Mouse (Mus musculus) kidney, postnatal 0 days (tissue): ENCODE measurements around the gene Prf1. TPM values are rescaled to one million over a fixed set of nuclear protein-coding genes. Genes with fewer than 3 reads are reported as not detected.

Experiments
- ATAC-seq: fragments of 200-750 bp; cut with Nextera tagmentation; replicated peaks from 2 replicates; pipeline ENCODE4 v1.8.0; 2017; ENCODE audit warnings: low read depth, moderate number of reproducible peaks, moderate TSS enrichment, moderate library complexity; ENCODE audit not compliant: low FRiP score
- DNase-seq: peaks from one replicate; pipeline ENCODE4 v3.0.0-alpha.2; 2016; ENCODE audit warnings: low spot score
- H3K27ac ChIP-seq: fragments of 300-500 bp; sonication (generic); 2 replicates; pipeline ENCODE4 v1.5.1; 2014; ENCODE audit warnings: mild to moderate bottlenecking
- H3K27me3 ChIP-seq: fragments of 300-500 bp; sonication (generic); 2 replicates; pipeline ENCODE4 v1.6.1; 2014; ENCODE audit warnings: low read length, mixed read lengths; ENCODE audit not compliant: insufficient read depth
- H3K36me3 ChIP-seq: fragments of 300-500 bp; sonication (generic); 2 replicates; pipeline ENCODE4 v1.6.1; 2014; ENCODE audit warnings: low read length, mixed read lengths; ENCODE audit not compliant: insufficient read depth
- H3K4me1 ChIP-seq: fragments of 300-500 bp; sonication (generic); replicated peaks from 2 replicates; pipeline ENCODE4 v1.6.1; 2014; ENCODE audit warnings: antibody characterized with exemption, low read length, mixed read lengths; ENCODE audit not compliant: insufficient read depth
- H3K4me2 ChIP-seq: fragments of 300-500 bp; sonication (generic); 2 replicates; pipeline ENCODE4 v1.6.1; 2014; ENCODE audit warnings: mild to moderate bottlenecking, low read length, moderate library complexity, mixed read lengths
- H3K4me3 ChIP-seq: fragments of 300-500 bp; sonication (generic); replicated peaks from 2 replicates; pipeline ENCODE4 v1.5.1; 2014; ENCODE audit warnings: low read depth, low read length
- H3K9ac ChIP-seq: fragments of 300-500 bp; sonication (generic); 2 replicates; pipeline ENCODE4 v1.6.1; 2014; ENCODE audit warnings: low read depth, low read length
- H3K9me3 ChIP-seq: fragments of 300-500 bp; sonication (generic); replicated peaks from 2 replicates; pipeline ENCODE4 v1.6.1; 2016; ENCODE audit warnings: low read length, inconsistent platforms, mixed read lengths
- CTCF ChIP-seq: IDR thresholded peaks from 2 replicates; pipeline ENCODE4 v1.5.1; 2016; ENCODE audit warnings: antibody characterized with exemption, low read depth, mild to moderate bottlenecking, moderate library complexity
- WGBS: fragments of 180-500 bp; shearing (Covaris S2); extraction: QIAGEN DNeasy Blood & Tissue Kit; methylation state at CpG from one replicate; pipeline ENCODE4 v1.1.7; 2014; 5-methylcytosine and 5-hydroxymethylcytosine counted together
- polyA plus RNA-seq: library from polyadenylated mRNA; unstranded; fragments of >200 nt; fragmentation: Nextera tagmentation; extraction: Ambion mirVana; gene quantifications from 2 replicates; pipeline ENCODE4 v1.2.1, GENCODE M21; 2015

Gene Prf1
- 0.05 TPM in 1 of 2 replicates, not detected in the other for polyA plus RNA-seq

DNA sequence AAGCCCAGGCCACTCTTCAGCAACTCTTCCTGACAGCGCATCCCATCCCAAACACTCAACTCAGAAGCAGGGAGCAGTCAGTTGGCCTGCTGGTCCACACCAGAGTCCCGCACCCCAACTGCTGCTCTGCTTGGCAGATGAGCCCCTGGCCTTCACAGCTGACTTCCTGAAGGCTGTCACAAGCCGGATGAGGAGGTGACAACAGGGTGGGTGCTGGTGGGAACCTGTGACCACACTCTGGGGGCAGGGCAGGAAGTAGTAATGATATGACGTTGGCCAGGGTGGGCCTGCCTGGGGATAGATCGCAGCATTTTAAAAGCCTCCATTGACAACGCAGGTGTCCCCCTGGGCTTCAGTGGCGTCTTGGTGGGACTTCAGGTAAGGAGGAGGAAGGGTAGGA, at the start of gene Prf1:
TSS of gene Prf1 (plus strand) at position 357 of the 400 bp plus-strand sequence.
- WGBS, result 78% methylated on average over 7 of the region's 7 CpGs
- no peak within 1 kb of the TSS for H3K9ac ChIP-seq
- H3K4me3 ChIP-seq, result no peak within 1 kb of the TSS

GRCm38 (mm10) chr10:61248596-61249114, 49.0 kb upstream of the Prf1 start:
- no peak overlapping the region for H3K4me3 ChIP-seq
- no peaks in the 10 kb centered on the region for H3K36me3 ChIP-seq
- no peaks in the 10 kb centered on the region for H3K9me3 ChIP-seq
- ATAC-seq (no peak), DNase-seq (no peak)
- H3K4me1 ChIP-seq, result no peaks in the 10 kb centered on the region
- H3K4me2 ChIP-seq, result no peak overlapping the region
- H3K27me3 ChIP-seq, result no peaks in the 10 kb centered on the region
- WGBS, result 70% methylated on average over 13 of the region's 13 CpGs
- H3K27ac ChIP-seq, result no peak overlapping the region
- no peak overlapping the region for H3K9ac ChIP-seq
- TF ChIP-seq CTCF, result no peak

More for the DNA sequence above, at the start of gene Prf1:
- no peaks in the 10 kb centered on the region for H3K4me1 ChIP-seq
- no peaks in the 10 kb centered on the region for H3K27me3 ChIP-seq
- H3K27ac ChIP-seq, result no peak within 1 kb of the TSS
- ATAC-seq (no peak), DNase-seq (no peak)
- H3K9me3 ChIP-seq, result no peaks in the 10 kb centered on the region
- TF ChIP-seq CTCF, result no peak
- H3K36me3 ChIP-seq, result no peaks in the 10 kb centered on the region
- no peak within 1 kb of the TSS for H3K4me2 ChIP-seq

DNA sequence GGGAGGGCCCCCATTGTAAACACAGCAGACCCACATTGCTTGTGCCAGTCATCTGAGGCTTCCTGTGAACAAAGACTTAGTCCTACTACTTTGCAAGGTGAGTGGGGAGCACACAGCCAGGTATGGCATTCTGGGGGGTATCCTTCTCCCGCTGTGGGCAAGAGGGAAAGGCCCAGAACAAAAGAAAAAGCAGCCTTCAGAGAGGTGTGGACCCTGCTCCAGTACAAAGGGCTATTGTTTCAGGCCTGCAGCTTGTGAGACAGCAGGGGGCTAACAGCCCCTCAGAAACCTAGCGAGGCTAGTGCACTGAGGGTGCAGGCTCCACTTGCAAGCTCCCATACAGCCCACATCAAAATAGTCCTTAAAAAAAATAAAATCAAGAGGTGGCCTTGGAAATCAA, 47.7 kb upstream of the Prf1 start:
- Histone ChIP-seq H3K27me3 (no peaks in the 10 kb centered on the region), H3K4me3 (no peak overlapping the region), H3K4me1 (no peaks in the 10 kb centered on the region), H3K9me3 (no peaks in the 10 kb centered on the region), H3K4me2 (no peak overlapping the region), H3K9ac (no peak overlapping the region), H3K36me3 (no peaks in the 10 kb centered on the region), H3K27ac (no peak overlapping the region)
- no peak for TF ChIP-seq CTCF
- DNase-seq, result no peak
- 69% methylated on average over 2 of the region's 2 CpGs for WGBS
- no peak for ATAC-seq

- TF ChIP-seq CTCF, result no peak
- DNase-seq (no peak), ATAC-seq (no peak)
Observed at GRCm38 (mm10) chr10:61254761-61255160, 42.9 kb upstream of the Prf1 start.

DNA sequence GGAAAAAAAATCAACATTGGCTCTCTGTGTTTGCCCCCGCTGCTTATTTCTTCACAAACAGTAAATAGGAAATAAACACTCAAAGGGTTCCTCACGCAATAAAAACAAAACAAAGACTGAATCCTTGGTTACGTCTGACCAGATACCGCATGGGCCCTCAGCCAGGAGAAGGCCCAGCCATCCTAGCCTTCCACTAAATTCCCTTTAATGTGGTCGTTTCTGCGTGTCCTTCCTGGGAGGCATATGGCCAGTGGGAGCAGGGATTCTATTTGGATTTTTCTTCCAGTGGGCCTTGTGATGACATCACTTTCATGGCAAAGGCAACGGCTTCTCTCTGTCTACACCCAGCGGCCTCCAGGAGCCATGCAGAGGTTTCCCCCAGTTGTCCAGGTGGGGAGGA, 42.4 kb upstream of the Prf1 start:
- no peak overlapping the region for H3K4me3 ChIP-seq
- no peaks in the 10 kb centered on the region for H3K9me3 ChIP-seq
- H3K4me2 ChIP-seq, result no peak overlapping the region
- no peaks in the 10 kb centered on the region for H3K4me1 ChIP-seq
- WGBS, result 73% methylated on average over 8 of the region's 8 CpGs
- no peak overlapping the region for H3K27ac ChIP-seq
- no peaks in the 10 kb centered on the region for H3K27me3 ChIP-seq
- no peak for TF ChIP-seq CTCF
- no peak for DNase-seq
- ATAC-seq, result no peak
- no peaks in the 10 kb centered on the region for H3K36me3 ChIP-seq
- H3K9ac ChIP-seq, result no peak overlapping the region

More at GRCm38 (mm10) chr10:61254761-61255160, 42.9 kb upstream of the Prf1 start:
- Histone ChIP-seq H3K27ac (no peak overlapping the region), H3K4me2 (no peak overlapping the region), H3K9ac (no peak overlapping the region), H3K36me3 (no peaks in the 10 kb centered on the region), H3K27me3 (no peaks in the 10 kb centered on the region), H3K4me3 (no peak overlapping the region), H3K4me1 (no peaks in the 10 kb centered on the region), H3K9me3 (no peaks in the 10 kb centered on the region)
- WGBS, result 74% methylated on average over 6 of the region's 6 CpGs

GRCm38 (mm10) chr10:61256665-61257064, 41.0 kb upstream of the Prf1 start:
- Histone ChIP-seq H3K9ac (no peak overlapping the region), H3K36me3 (no peaks in the 10 kb centered on the region), H3K4me1 (no peaks in the 10 kb centered on the region), H3K9me3 (no peaks in the 10 kb centered on the region), H3K27me3 (no peaks in the 10 kb centered on the region), H3K4me2 (no peak overlapping the region), H3K27ac (no peak overlapping the region), H3K4me3 (no peak overlapping the region)
- no peak for ATAC-seq
- TF ChIP-seq CTCF, result no peak
- no peak for DNase-seq
- 90% methylated on average over 9 of the region's 9 CpGs for WGBS

DNA sequence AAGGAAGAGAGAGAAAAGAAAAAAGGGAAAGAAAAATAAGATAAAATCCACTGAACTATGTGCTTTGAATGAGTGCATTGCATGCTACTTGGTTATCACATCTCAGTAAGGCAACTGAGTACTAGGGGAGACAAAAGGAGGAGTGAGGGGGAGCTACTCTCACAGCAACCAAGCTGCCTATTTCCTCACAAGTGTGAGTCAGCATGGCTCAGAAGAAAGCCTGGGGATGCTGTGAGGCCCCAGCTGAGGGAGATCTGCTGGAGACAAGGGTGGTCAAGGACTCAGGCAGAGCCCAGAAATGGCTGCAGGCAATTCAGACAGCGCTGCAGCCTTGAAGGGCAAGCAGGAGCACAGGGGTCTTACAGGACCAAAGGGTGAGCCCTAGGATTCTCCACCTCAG, 39.5 kb upstream of the Prf1 start:
- no peak for TF ChIP-seq CTCF
- Histone ChIP-seq H3K27ac (no peak overlapping the region), H3K27me3 (no peaks in the 10 kb centered on the region), H3K4me2 (no peak overlapping the region), H3K9ac (no peak overlapping the region), H3K4me3 (no peak overlapping the region), H3K4me1 (no peaks in the 10 kb centered on the region), H3K36me3 (no peaks in the 10 kb centered on the region), H3K9me3 (no peaks in the 10 kb centered on the region)
- WGBS, result 78% methylated on average over 1 of the region's 1 CpGs
- DNase-seq (no peak), ATAC-seq (no peak)
